Mouse (Mus musculus): ENCODE measurements around the gene Mef2d.

DNA sequence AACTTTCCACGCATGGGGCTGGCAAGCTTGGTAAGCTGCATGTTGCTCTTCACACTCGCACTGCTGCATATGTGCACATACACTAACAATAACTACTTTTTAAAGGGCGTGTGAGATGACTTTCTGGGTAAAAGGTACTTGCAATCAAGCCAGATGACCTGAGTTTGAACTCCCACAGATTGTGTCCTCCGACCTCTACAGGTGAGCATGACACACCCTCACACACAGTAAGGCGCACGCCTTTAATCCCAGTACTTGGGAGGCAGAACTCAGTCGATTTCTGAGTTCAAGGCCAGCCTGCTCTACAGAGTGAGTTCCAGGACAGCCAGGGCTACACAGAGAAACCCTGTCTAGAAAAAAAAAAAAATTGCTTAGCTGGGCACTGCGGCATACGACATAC, 5.8 kb upstream of the Mef2d start:
- TF ChIP-seq POLR2A (IDR thresholded peaks at IDR 0.05; ENCODE audit: borderline replicate concordance, extremely low read depth, insufficient read depth, insufficient read length, poor library complexity, severe bottlenecking) (no peak), CTCF (IDR thresholded peaks at IDR 0.05; ENCODE audit: borderline replicate concordance, extremely low read depth, insufficient read depth, insufficient read length) (no peak)
